Mouse (Mus musculus) embryo, embryonic 9.5 days (tissue): ENCODE results near the gene Crhbp.
A peak's percentile ranks its signal among the peaks of the same experiment; 100 is the strongest.

Source experiments
- DNase-seq: peaks from one replicate; pipeline ENCODE4 v3.0.0-alpha.2; 2017; ENCODE audit errors: extremely low spot score

Gene Crhbp

DNA sequence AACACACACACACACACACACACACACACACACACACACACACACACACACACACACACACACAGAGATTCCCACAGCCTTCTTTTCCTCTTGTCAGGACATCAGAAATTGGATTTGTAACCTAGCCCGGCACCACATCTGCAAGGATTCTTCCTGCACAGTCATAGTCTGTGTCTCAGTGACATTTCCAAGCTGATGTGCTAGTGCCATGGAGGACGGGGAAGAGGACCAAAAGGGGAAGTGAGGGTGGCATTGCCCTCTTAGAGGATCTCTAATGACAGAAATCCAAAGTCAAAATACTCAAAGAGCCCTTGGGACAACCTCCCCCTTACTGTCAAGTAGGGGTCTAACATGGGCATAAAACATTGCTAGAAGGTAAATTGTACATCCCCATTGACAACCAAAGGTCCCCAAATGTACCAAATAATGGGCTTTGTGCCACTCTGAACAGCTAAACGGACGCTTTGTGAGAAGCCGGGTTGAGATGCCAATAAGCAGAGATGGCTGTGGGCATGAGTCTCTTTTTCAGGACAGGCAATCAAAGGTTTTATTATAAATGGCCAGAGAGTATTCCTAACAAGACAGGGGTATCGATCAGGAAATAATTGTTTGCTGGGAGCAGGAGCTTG is 26.0 kb downstream of the Crhbp start:
- DNase-seq: no peak

DNA sequence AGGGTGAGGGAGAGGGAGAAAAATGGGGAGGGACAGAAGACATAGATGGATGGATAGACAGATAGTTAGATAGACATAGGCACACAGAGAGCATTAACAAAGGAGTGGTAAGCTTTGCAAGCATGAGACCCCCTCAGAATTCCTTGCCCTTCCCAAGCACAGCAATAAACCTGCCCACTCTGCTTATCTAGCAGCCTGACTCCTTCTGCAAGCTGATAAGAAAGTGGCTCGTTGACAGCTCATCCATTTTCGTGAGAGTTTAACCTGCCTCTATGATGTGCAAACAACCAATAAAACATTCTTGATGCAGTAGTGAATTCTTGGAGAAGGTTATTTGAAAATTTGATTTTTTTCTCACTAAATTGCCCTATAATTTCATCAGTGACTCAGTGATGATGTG is 32.5 kb downstream of the Crhbp start:
- no peak for DNase-seq

DNA sequence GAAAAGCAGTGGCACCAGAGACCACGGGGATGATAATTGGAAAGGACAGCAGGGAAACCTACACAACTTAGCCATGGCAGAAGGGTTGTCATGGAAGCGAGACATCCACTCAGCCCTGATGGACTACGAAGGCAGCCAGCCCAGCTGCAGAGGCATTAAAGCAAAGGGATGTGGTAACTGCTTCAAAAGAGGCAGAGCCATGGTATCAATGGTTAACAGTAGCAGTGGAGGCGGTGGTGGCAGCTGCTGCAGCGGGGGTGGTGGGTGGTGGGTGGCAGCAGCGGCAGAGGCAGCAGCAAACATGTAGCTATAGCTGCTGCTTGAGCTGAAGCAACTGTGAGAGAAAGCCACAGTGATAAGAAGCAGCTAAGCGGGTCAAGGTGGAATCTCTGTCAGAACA is 51.5 kb downstream of the Crhbp start:
- no peak for DNase-seq

- peak; percentile 72 for DNase-seq
Observed at GRCm38 (mm10) chr13:95389866-95390865, 54.6 kb downstream of the Crhbp start.

DNA sequence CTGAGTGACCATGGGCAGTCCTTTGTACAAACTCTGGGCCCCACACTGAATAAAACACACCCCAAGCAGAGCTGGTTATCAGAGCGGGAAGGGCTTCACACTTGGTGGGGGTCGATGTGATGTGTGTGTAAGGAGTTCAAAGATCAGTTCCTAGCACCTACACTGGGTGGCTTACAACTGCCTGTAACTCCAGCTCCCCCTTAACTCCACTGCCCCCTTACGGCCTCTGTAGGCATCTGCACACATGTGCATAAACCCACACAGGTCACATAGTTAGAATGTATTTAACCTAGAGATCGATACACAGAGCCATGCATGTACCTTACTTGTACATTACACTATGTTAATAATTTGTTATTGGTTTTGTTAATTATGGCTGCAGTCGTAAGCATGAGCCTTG is 56.5 kb downstream of the Crhbp start:
- DNase-seq: no peak

DNA sequence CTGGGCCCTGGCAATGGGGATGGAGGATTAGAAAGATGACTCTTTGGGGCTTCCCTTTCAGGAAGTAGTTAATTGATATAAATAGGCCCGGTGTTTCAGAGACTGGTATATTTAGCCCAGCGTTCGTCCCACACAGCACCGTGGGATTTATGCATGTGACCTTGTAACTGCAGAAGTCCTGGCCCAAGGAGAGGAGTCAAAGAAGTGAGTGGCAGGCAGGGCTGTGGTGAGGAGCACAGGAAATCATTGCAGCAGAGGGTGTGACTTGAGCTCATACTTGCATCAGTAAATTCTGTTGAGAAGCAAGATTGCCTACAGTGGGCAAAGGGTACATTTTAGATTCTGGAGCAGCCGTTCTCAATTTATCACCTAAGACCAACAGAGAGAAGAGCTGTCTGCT is 62.3 kb downstream of the Crhbp start:
- no peak for DNase-seq
